Mouse (Mus musculus) midbrain, embryonic 10.5 days (tissue): ENCODE results near the gene Cxcr4. TPM values are rescaled to one million over a fixed set of nuclear protein-coding genes. Genes with fewer than 3 reads are reported as not detected.

ENCODE experiments used
- polyA plus RNA-seq: library from polyadenylated mRNA; unstranded; fragments of >200 nt; fragmentation: Nextera tagmentation; extraction: Ambion mirVana; gene quantifications from 2 replicates; pipeline ENCODE4 v1.2.1, GENCODE M21; 2016

Cxcr4 gene
- polyA plus RNA-seq, 1 experiment from 2014 or later: 18.6 TPM

Other genes starting within 250 kb of the Cxcr4 start
- 330 and 373 TPM in 2 replicates for gene Mcm6, start 232.6 kb downstream of the Cxcr4 start, polyA plus RNA-seq
- 190 and 216 TPM in 2 replicates for gene Dars, start 174.9 kb downstream of the Cxcr4 start, polyA plus RNA-seq